In genomic region chr19:53539296-53539695, GRCm38 (mm10) we compare ENCODE assay signal across 14 mouse cellular contexts.
"Had no signal": no experiment of that assay in that cellular context is flagged by ENCODE, and none has a peak within 500 bp of the region (broad histone marks: within the 10 kb centered on the region; RNA-seq: fewer than 3 reads in every experiment).

No protein-coding gene starts in this region.

- DNase-seq: liver; liver, embryonic 13.5 days; liver, postnatal 0 days; lung, postnatal 14 days; right cerebral cortex, adult 18-20 months; right cerebral cortex, postnatal 25 days; thymus, adult 2 months; thymus, postnatal 25 days had no signal

- H3K27ac ChIP-seq: kidney, embryonic 15.5 days; limb, embryonic 12.5 days; liver, embryonic 13.5 days; lung, embryonic 15.5 days; midbrain, embryonic 13.5 days; neural tube, embryonic 15.5 days had no signal

- H3K4me2 ChIP-seq: kidney, embryonic 15.5 days; limb, embryonic 12.5 days; liver, embryonic 13.5 days; lung, embryonic 15.5 days; midbrain, embryonic 13.5 days; neural tube, embryonic 15.5 days had no signal

- H3K4me1 ChIP-seq: midbrain, embryonic 13.5 days had no signal

- H3K9me3 ChIP-seq: kidney, embryonic 15.5 days; limb, embryonic 12.5 days; liver, embryonic 13.5 days; lung, embryonic 15.5 days; midbrain, embryonic 13.5 days; neural tube, embryonic 15.5 days had no signal

- H3K27me3 ChIP-seq: kidney, embryonic 15.5 days; limb, embryonic 12.5 days; liver, embryonic 13.5 days; lung, embryonic 15.5 days; neural tube, embryonic 15.5 days had no signal

- ATAC-seq: liver, postnatal 0 days; midbrain, embryonic 13.5 days had no signal

- H3K36me3 ChIP-seq: lung, embryonic 15.5 days; midbrain, embryonic 13.5 days; neural tube, embryonic 15.5 days had no signal

- H3K4me3 ChIP-seq: kidney, embryonic 15.5 days; left cerebral cortex, adult 2 months; limb, embryonic 12.5 days; liver, embryonic 13.5 days; lung, embryonic 15.5 days; midbrain, embryonic 13.5 days; neural tube, embryonic 15.5 days had no signal

- H3K9ac ChIP-seq: kidney, embryonic 15.5 days; limb, embryonic 12.5 days; liver, embryonic 13.5 days; liver, postnatal 0 days; lung, embryonic 15.5 days; midbrain, embryonic 13.5 days; neural tube, embryonic 15.5 days had no signal
